Mouse (Mus musculus) liver, postnatal 0 days (tissue): Measurements from ENCODE around the gene Cnst. TPM values are rescaled to one million over a fixed set of nuclear protein-coding genes. Genes with fewer than 3 reads are reported as not detected.

Experiments
- ATAC-seq: fragments of 200-750 bp; cut with Nextera tagmentation; 2 replicates; pipeline ENCODE4 v1.8.0; 2017; ENCODE audit warnings: mild to moderate bottlenecking, moderate library complexity
- DNase-seq: peaks from one replicate; pipeline ENCODE4 v3.0.0-alpha.2; 2016
- H3K27ac ChIP-seq: fragments of 300-500 bp; sonication (generic); 2 replicates; pipeline ENCODE4 v1.5.1; 2014; ENCODE audit warnings: antibody characterized with exemption, moderate library complexity, mild to moderate bottlenecking, low read depth
- H3K27me3 ChIP-seq: fragments of 300-500 bp; sonication (generic); 2 replicates; pipeline ENCODE4 v1.6.1; 2014; ENCODE audit warnings: low read length, control low read depth, mixed read lengths; ENCODE audit not compliant: insufficient read depth
- H3K36me3 ChIP-seq: fragments of 300-500 bp; sonication (generic); replicated peaks from 2 replicates; pipeline ENCODE4 v1.6.1; 2014; ENCODE audit warnings: mild to moderate bottlenecking, control low read depth, low read length, moderate library complexity, mixed read lengths; ENCODE audit not compliant: insufficient read depth
- H3K4me1 ChIP-seq: fragments of 300-500 bp; sonication (generic); 2 replicates; pipeline ENCODE4 v1.6.1; 2014; ENCODE audit warnings: antibody characterized with exemption, mild to moderate bottlenecking, control low read depth; ENCODE audit not compliant: insufficient read depth
- H3K4me2 ChIP-seq: fragments of 300-500 bp; sonication (generic); 2 replicates; pipeline ENCODE4 v1.6.1; 2014; ENCODE audit warnings: low read depth, mild to moderate bottlenecking, low read length, moderate library complexity, mixed read lengths
- H3K4me3 ChIP-seq: fragments of 300-500 bp; sonication (generic); 2 replicates; pipeline ENCODE4 v1.5.1; 2014; ENCODE audit warnings: low read depth, low read length
- H3K9ac ChIP-seq: fragments of 300-500 bp; sonication (generic); replicated peaks from 2 replicates; pipeline ENCODE4 v1.6.1; 2014; ENCODE audit warnings: mild to moderate bottlenecking, moderate library complexity
- H3K9me3 ChIP-seq: fragments of 300-500 bp; sonication (generic); 2 replicates; pipeline ENCODE4 v1.6.1; 2016; ENCODE audit warnings: mild to moderate bottlenecking, control low read depth, low read length, mixed read lengths
- CTCF ChIP-seq: sonication (generic); IDR thresholded peaks from 2 replicates; pipeline ENCODE4 v1.5.1; 2016; ENCODE audit warnings: antibody characterized with exemption, low read depth
- EP300 ChIP-seq: IDR thresholded peaks from 2 replicates; pipeline ENCODE4 v1.6.1; 2016; ENCODE audit warnings: antibody characterized with exemption, low read depth, mild to moderate bottlenecking
- whole genome bisulfite sequencing: fragments of 180-500 bp; shearing (Covaris S2); extraction: QIAGEN DNeasy Blood & Tissue Kit; methylation state at CpG from one replicate; pipeline ENCODE4 v1.1.7; 2014; ENCODE audit not compliant: insufficient replicate concordance; 5-methylcytosine and 5-hydroxymethylcytosine counted together
- polyA plus RNA-seq: library from polyadenylated mRNA; unstranded; fragments of >200 nt; fragmentation: Nextera tagmentation; extraction: Ambion mirVana; gene quantifications from 2 replicates; pipeline ENCODE4 v1.2.1, GENCODE M21; 2015

Cnst gene
- polyA plus RNA-seq, 1 experiment from 2014 or later = 5.8 TPM

- Histone ChIP-seq H3K9ac (peak overlapping the region; percentile 81), H3K9me3 (no peaks in the 10 kb centered on the region), H3K27ac (peak overlapping the region; percentile 92), H3K4me3 (peak overlapping the region; percentile 95), H3K4me1 (peaks cover 31% of the 10 kb centered on the region), H3K4me2 (peak overlapping the region; percentile 81), H3K27me3 (no peaks in the 10 kb centered on the region), H3K36me3 (peaks cover 5% of the 10 kb centered on the region)
- DNase-seq = no peak
- TF ChIP-seq CTCF (peak; percentile 28), EP300 (no peak)
- ATAC-seq = peak; percentile 63
- WGBS = under 1% methylated on average over 35 of the region's 44 CpGs
Observed at GRCm38 (mm10) chr1:179546551-179546917, 364 bp downstream of the Cnst start.

DNA sequence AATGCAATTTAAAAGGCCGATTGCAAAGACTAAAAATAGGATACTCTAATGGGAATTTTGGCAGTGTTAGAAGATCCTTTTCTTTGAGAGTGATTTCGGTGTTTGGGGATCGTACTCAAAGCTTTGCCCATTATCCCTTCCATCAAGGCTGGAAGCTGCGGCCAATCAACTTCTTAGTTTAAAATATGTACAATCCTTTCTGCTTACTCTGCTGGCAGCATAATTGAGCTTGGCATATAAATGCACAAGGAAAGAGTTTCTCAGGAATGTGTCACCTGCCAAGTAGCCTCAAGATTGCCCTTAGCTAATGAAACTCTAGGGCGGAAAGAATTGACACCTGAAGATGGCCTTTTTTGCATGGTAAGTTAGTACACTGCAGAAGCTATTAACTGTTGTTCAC is 1.0 kb downstream of the Cnst start:
- Histone ChIP-seq H3K36me3 (peaks cover 5% of the 10 kb centered on the region), H3K9ac (peak overlapping the region; percentile 81), H3K4me2 (peak overlapping the region; percentile 81), H3K9me3 (no peaks in the 10 kb centered on the region), H3K4me1 (peaks cover 36% of the 10 kb centered on the region), H3K27ac (peak overlapping the region; percentile 92), H3K27me3 (no peaks in the 10 kb centered on the region), H3K4me3 (peak overlapping the region; percentile 95)
- 17% methylated on average over 5 of the region's 5 CpGs for WGBS
- no peak for TF ChIP-seq CTCF
- TF ChIP-seq EP300 = no peak
- DNase-seq (no peak), ATAC-seq (no peak)

- Histone ChIP-seq H3K4me3 (0 out of 2 replicates have a peak overlapping the region, but pooled peaks have one; percentile 95), H3K4me1 (peaks cover 42% of the 10 kb centered on the region), H3K27me3 (no peaks in the 10 kb centered on the region), H3K36me3 (peaks cover 3% of the 10 kb centered on the region), H3K9ac (no peak overlapping the region), H3K4me2 (peak overlapping the region; percentile 81), H3K27ac (no peak overlapping the region), H3K9me3 (no peaks in the 10 kb centered on the region)
- no peak for ATAC-seq
- DNase-seq = no peak
- TF ChIP-seq EP300 (no peak), CTCF (no peak)
- whole genome bisulfite sequencing = 81% methylated on average over 11 of the region's 11 CpGs
Observed at GRCm38 (mm10) chr1:179548220-179548619, 2.0 kb downstream of the Cnst start.

DNA sequence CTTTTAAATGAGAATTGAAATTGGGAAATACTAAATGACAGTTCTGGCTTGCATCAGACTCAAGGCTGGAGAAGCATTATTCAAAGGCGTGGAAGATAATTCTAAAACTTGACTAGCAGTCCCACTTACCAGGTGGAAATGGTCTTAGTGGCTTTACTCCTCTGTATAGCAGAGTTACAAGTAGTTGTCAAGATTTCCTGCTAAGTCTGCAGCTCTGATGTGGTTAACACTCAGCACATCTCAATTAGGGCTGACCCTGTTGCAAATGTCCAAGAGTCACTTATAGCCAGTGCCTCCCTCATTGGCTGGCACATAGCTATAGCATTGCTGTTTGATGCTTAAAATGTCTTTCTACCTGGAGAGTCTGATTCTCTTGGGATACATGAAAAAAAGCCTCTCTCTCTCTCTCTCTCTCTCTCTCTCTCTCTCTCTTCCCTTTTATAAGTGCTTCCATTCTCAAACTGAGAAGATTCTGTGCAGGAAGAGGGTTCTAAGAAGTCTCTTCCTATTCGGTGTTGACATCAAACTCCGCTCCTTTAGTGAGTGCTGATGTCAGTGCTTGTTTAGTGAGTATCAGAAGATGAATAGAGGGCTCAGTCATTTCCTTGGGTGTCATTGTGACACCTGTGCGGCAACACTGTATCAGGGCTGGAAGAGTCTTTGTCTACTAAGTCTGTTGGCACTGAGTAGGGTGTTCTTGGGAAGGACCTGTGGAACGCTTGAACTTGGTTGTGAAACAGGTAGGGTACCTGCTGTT is 3.0 kb downstream of the Cnst start:
- Histone ChIP-seq H3K4me1 (peaks cover 52% of the 10 kb centered on the region), H3K9me3 (no peaks in the 10 kb centered on the region), H3K27me3 (no peaks in the 10 kb centered on the region), H3K27ac (0 out of 2 replicates have a peak overlapping the region, but pooled peaks have one; percentile 36), H3K4me2 (no peak overlapping the region), H3K36me3 (peaks cover 2% of the 10 kb centered on the region; the same call in 1 of the 2 replicates), H3K4me3 (no peak overlapping the region), H3K9ac (no peak overlapping the region)
- TF ChIP-seq EP300 (no peak), CTCF (no peak)
- DNase-seq = no peak
- WGBS = 78% methylated on average over 5 of the region's 5 CpGs
- ATAC-seq = no peak

GRCm38 (mm10) chr1:179551336-179551735 is 5.2 kb downstream of the Cnst start:
- WGBS = 39% methylated on average over 3 of the region's 3 CpGs
- Histone ChIP-seq H3K4me1 (peaks cover 45% of the 10 kb centered on the region), H3K9me3 (no peaks in the 10 kb centered on the region), H3K27ac (peak overlapping the region; percentile 73; the same call in 1 of the 2 replicates), H3K4me2 (peak overlapping the region; percentile 47), H3K27me3 (no peaks in the 10 kb centered on the region), H3K36me3 (peaks cover 2% of the 10 kb centered on the region; the same call in 1 of the 2 replicates), H3K4me3 (no peak overlapping the region), H3K9ac (no peak overlapping the region)
- no peak for DNase-seq
- TF ChIP-seq CTCF (no peak), EP300 (peak; percentile 96)
- peak; percentile 48 for ATAC-seq

DNA sequence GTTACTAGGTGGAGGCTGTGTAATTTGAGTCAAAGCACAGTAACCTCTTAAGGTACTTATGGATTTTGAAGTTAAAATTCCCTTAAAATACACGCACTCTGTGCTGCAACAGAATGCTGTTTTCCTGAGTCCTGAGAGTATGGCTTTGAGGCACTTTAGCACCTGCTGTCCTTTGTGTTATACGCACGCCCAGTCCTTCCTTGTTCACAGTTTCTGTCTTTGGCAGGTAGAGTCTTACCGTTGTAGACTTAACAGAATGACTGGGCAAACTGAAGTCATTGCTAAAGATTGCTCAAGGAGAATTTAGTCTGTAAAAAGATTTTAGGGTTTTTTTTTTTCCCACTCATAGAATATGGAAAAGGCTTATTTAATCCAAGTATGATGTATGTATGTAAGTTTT is 5.8 kb downstream of the Cnst start:
- ATAC-seq (no peak), DNase-seq (no peak)
- H3K27me3 ChIP-seq = no peaks in the 10 kb centered on the region
- peaks cover 2% of the 10 kb centered on the region; the same call in 1 of the 2 replicates for H3K36me3 ChIP-seq
- 61% methylated on average over 4 of the region's 4 CpGs for WGBS
- no peak for TF ChIP-seq CTCF
- TF ChIP-seq EP300 = no peak
- H3K4me3 ChIP-seq = no peak overlapping the region
- peak overlapping the region; percentile 73 for H3K27ac ChIP-seq
- peak overlapping the region; percentile 47 for H3K4me2 ChIP-seq
- H3K9me3 ChIP-seq = no peaks in the 10 kb centered on the region
- H3K4me1 ChIP-seq = peaks cover 45% of the 10 kb centered on the region
- H3K9ac ChIP-seq = 0 out of 2 replicates have a peak overlapping the region, but pooled peaks have one; percentile 11
